Mouse (Mus musculus) neural tube, embryonic 13.5 days (tissue): ENCODE data around the gene Lmntd1. TPM values are rescaled to one million over a fixed set of nuclear protein-coding genes. Genes with fewer than 3 reads are reported as not detected.

ENCODE experiments used
- ATAC-seq: fragments of 200-750 bp; cut with Nextera tagmentation; 2 replicates; pipeline ENCODE4 v1.8.0; 2017; ENCODE audit warnings: low read depth, mild to moderate bottlenecking, moderate TSS enrichment, moderate library complexity
- H3K27ac ChIP-seq: fragments of 300-500 bp; sonication (generic); replicated peaks from 2 replicates; pipeline ENCODE4 v1.5.1; 2015; ENCODE audit warnings: moderate library complexity, mild to moderate bottlenecking, inconsistent platforms
- H3K27me3 ChIP-seq: fragments of 300-500 bp; sonication (generic); 2 replicates; pipeline ENCODE4 v1.6.1; 2015; ENCODE audit warnings: mild to moderate bottlenecking, inconsistent platforms
- H3K36me3 ChIP-seq: fragments of 300-500 bp; sonication (generic); 2 replicates; pipeline ENCODE4 v1.6.1; 2015; ENCODE audit warnings: mild to moderate bottlenecking, inconsistent platforms
- H3K4me1 ChIP-seq: fragments of 300-500 bp; sonication (generic); replicated peaks from 2 replicates; pipeline ENCODE4 v1.6.1; 2015; ENCODE audit warnings: inconsistent platforms
- H3K4me2 ChIP-seq: fragments of 300-500 bp; sonication (generic); 2 replicates; pipeline ENCODE4 v1.6.1; 2015; ENCODE audit warnings: inconsistent platforms, mild to moderate bottlenecking, moderate library complexity
- H3K4me3 ChIP-seq: fragments of 300-500 bp; sonication (generic); 2 replicates; pipeline ENCODE4 v1.5.1; 2015; ENCODE audit warnings: mild to moderate bottlenecking, inconsistent platforms
- H3K9ac ChIP-seq: fragments of 300-500 bp; sonication (generic); 2 replicates; pipeline ENCODE4 v1.6.1; 2015; ENCODE audit warnings: moderate library complexity, mild to moderate bottlenecking, inconsistent platforms
- H3K9me3 ChIP-seq: fragments of 300-500 bp; sonication (generic); 2 replicates; pipeline ENCODE4 v1.6.1; 2016; ENCODE audit warnings: inconsistent platforms
- WGBS: fragments of 180-500 bp; shearing (Covaris S2); methylation state at CpG from one replicate; pipeline ENCODE4 v1.1.7; 2015; 5-methylcytosine and 5-hydroxymethylcytosine counted together
- polyA plus RNA-seq: library from polyadenylated mRNA; unstranded; fragments of >200 nt; fragmentation: Nextera tagmentation; extraction: Ambion mirVana; gene quantifications from 2 replicates; pipeline ENCODE4 v1.2.1, GENCODE M21; 2015

Lmntd1 gene
- polyA plus RNA-seq, 1 experiment from 2014 or later: 1.2 TPM

- Histone ChIP-seq H3K36me3 (no peaks in the 10 kb centered on the region), H3K4me2 (no peak overlapping the region), H3K4me3 (no peak overlapping the region), H3K9ac (no peak overlapping the region), H3K27ac (no peak overlapping the region), H3K9me3 (no peaks in the 10 kb centered on the region), H3K4me1 (peaks cover under 1% of the 10 kb centered on the region; the same call in 1 of the 2 replicates), H3K27me3 (no peaks in the 10 kb centered on the region)
- 68% methylated on average over 11 of the region's 11 CpGs for WGBS
- no peak for ATAC-seq
Observed at GRCm38 (mm10) chr6:145598794-145599555, 15.1 kb downstream of the Lmntd1 start.

- H3K9me3 ChIP-seq: no peaks in the 10 kb centered on the region
- 79% methylated on average over 4 of the region's 4 CpGs for WGBS
- H3K27me3 ChIP-seq: no peaks in the 10 kb centered on the region
- peaks cover 19% of the 10 kb centered on the region for H3K4me1 ChIP-seq
- no peak overlapping the region for H3K27ac ChIP-seq
- ATAC-seq: no peak
- H3K36me3 ChIP-seq: no peaks in the 10 kb centered on the region
- no peak overlapping the region for H3K4me3 ChIP-seq
- no peak overlapping the region for H3K4me2 ChIP-seq
- H3K9ac ChIP-seq: no peak overlapping the region
Observed at GRCm38 (mm10) chr6:145595905-145596304, 18.2 kb downstream of the Lmntd1 start.

GRCm38 (mm10) chr6:145593991-145594390 is 20.1 kb downstream of the Lmntd1 start:
- no peaks in the 10 kb centered on the region for H3K9me3 ChIP-seq
- no peak for ATAC-seq
- H3K4me1 ChIP-seq: peaks cover 24% of the 10 kb centered on the region
- WGBS: 55% methylated on average over 7 of the region's 7 CpGs
- no peak overlapping the region for H3K27ac ChIP-seq
- no peaks in the 10 kb centered on the region for H3K27me3 ChIP-seq
- no peaks in the 10 kb centered on the region for H3K36me3 ChIP-seq
- no peak overlapping the region for H3K9ac ChIP-seq
- no peak overlapping the region for H3K4me3 ChIP-seq
- H3K4me2 ChIP-seq: no peak overlapping the region

- WGBS: 32% methylated on average over 8 of the region's 8 CpGs
- H3K27ac ChIP-seq: peak overlapping the region; percentile 56
- H3K27me3 ChIP-seq: no peaks in the 10 kb centered on the region
- 0 out of 2 replicates have a peak overlapping the region, but pooled peaks have one; percentile 4 for H3K4me2 ChIP-seq
- ATAC-seq: no peak
- no peak overlapping the region for H3K9ac ChIP-seq
- peaks cover 24% of the 10 kb centered on the region for H3K4me1 ChIP-seq
- no peak overlapping the region for H3K4me3 ChIP-seq
- H3K36me3 ChIP-seq: no peaks in the 10 kb centered on the region
- H3K9me3 ChIP-seq: no peaks in the 10 kb centered on the region
Observed at GRCm38 (mm10) chr6:145592531-145592998, 21.6 kb downstream of the Lmntd1 start.

- H3K27me3 ChIP-seq: no peaks in the 10 kb centered on the region
- H3K9ac ChIP-seq: no peak overlapping the region
- no peak overlapping the region for H3K4me3 ChIP-seq
- 66% methylated on average over 6 of the region's 6 CpGs for WGBS
- H3K27ac ChIP-seq: peak overlapping the region; percentile 56
- no peaks in the 10 kb centered on the region for H3K36me3 ChIP-seq
- H3K4me2 ChIP-seq: no peak overlapping the region
- H3K9me3 ChIP-seq: no peaks in the 10 kb centered on the region
- no peak for ATAC-seq
- H3K4me1 ChIP-seq: peaks cover 24% of the 10 kb centered on the region
Observed at GRCm38 (mm10) chr6:145592036-145592435, 22.1 kb downstream of the Lmntd1 start.

DNA sequence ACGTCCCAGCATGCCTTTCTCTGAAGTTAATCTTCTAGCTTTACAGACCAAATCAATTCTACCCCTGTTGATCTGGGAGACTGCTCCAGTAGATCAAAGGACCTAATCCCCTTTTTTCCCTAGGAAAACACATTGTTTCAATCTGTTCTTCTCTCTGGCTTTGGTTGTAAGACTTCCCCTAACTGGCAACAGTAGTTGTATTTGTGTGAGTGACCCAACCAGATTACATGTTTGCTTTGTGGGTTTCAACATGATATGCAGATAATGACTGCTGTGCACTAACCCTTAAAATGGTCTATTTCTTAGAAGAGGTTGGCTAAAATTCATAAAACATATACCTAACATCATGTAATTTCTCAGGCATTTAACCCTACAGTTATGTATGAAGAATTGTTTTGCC is 22.5 kb downstream of the Lmntd1 start:
- Histone ChIP-seq H3K36me3 (no peaks in the 10 kb centered on the region), H3K9ac (no peak overlapping the region), H3K27me3 (no peaks in the 10 kb centered on the region), H3K4me1 (peaks cover 24% of the 10 kb centered on the region), H3K9me3 (no peaks in the 10 kb centered on the region), H3K27ac (no peak overlapping the region), H3K4me2 (no peak overlapping the region), H3K4me3 (no peak overlapping the region)
- WGBS: 88% methylated on average over 1 of the region's 1 CpGs
- ATAC-seq: no peak

- Histone ChIP-seq H3K9me3 (no peaks in the 10 kb centered on the region), H3K27ac (no peak overlapping the region; the same call in 1 of the 2 replicates), H3K9ac (no peak overlapping the region), H3K4me1 (peaks cover 26% of the 10 kb centered on the region), H3K4me2 (no peak overlapping the region), H3K27me3 (no peaks in the 10 kb centered on the region), H3K4me3 (no peak overlapping the region), H3K36me3 (no peaks in the 10 kb centered on the region)
- ATAC-seq: no peak
- WGBS: 67% methylated on average over 11 of the region's 11 CpGs
Observed at GRCm38 (mm10) chr6:145590501-145591293, 23.4 kb downstream of the Lmntd1 start.

- Histone ChIP-seq H3K27me3 (no peaks in the 10 kb centered on the region), H3K4me2 (0 out of 2 replicates have a peak overlapping the region, but pooled peaks have one; percentile 4), H3K4me3 (no peak overlapping the region), H3K27ac (no peak overlapping the region), H3K9me3 (no peaks in the 10 kb centered on the region), H3K4me1 (0 out of 2 replicates have a peak, but pooled peaks cover 16% of the 10 kb centered on the region), H3K36me3 (no peaks in the 10 kb centered on the region), H3K9ac (no peak overlapping the region)
- 72% methylated on average over 21 of the region's 21 CpGs for WGBS
- ATAC-seq: no peak
Observed at GRCm38 (mm10) chr6:145585052-145585973, 28.8 kb downstream of the Lmntd1 start.

DNA sequence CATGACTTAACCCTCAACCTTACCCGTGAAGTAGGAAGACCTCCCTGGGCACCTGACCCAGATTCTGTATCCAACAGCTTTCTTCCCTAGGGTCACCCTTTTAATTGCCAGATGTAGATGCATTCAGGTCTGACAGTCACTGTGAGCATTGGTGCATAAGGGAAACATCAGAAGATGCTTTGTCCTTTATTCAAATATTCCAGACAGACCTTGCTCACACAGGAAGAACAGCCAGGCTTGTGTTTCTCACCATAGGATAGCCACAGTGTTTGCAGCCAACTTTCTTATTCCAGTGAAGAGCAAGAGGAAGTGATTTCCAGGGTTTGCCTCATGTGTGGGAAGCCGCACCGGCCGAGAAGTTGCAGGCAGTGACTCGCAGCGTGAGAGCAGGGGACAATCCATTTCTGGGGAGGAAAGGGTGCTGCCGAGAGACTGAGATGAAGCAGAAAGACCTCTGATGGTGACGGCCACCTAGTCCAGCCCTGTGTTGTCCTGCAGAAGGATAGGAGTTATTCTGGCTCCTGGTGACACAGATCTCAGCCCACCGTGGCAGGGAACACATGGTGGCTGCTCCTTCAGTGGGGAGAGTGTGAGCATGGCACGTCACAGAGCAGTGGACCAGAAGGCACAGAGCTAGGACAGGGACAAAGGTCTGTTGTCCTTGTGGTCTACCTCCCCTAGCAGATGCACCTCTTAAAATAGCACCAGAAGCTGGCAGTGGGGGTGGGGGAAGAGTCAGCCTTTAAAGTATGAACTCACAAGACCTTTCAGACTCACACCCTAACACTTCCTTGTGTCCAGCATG is 32.6 kb downstream of the Lmntd1 start:
- no peaks in the 10 kb centered on the region for H3K27me3 ChIP-seq
- 76% methylated on average over 10 of the region's 10 CpGs for WGBS

DNA sequence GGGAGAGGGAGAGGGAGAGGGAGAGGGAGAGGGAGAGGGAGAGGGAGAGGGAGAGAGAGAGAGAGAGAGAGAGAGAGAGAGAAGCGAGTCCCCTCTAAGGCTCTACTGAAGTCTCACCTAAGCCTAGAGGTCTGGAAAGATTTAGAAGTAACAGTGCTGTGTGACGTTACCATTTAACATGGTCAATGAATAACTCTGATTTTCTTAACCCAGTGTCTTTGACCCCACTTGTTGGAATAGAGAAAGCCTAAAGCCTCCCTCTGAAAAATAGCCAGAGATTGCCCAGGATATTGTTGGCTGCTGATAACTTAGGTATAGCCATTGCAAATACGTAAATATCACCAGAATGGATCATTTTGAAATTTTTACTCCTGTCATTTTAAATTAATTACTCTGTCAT is 34.4 kb downstream of the Lmntd1 start:
- no peak for ATAC-seq
- H3K9ac ChIP-seq: no peak overlapping the region
- no peaks in the 10 kb centered on the region for H3K36me3 ChIP-seq
- H3K9me3 ChIP-seq: no peaks in the 10 kb centered on the region
- H3K4me1 ChIP-seq: peaks cover 22% of the 10 kb centered on the region; the same call in 1 of the 2 replicates
- no peaks in the 10 kb centered on the region for H3K27me3 ChIP-seq
- no peak overlapping the region for H3K4me2 ChIP-seq
- WGBS: 80% methylated on average over 3 of the region's 3 CpGs
- no peak overlapping the region for H3K27ac ChIP-seq
- H3K4me3 ChIP-seq: no peak overlapping the region

More for the DNA sequence above, 32.6 kb downstream of the Lmntd1 start:
- Histone ChIP-seq H3K27ac (no peak overlapping the region), H3K9me3 (no peaks in the 10 kb centered on the region), H3K9ac (no peak overlapping the region), H3K4me2 (no peak overlapping the region), H3K36me3 (no peaks in the 10 kb centered on the region), H3K4me3 (no peak overlapping the region), H3K4me1 (peaks cover 30% of the 10 kb centered on the region; the same call in 1 of the 2 replicates)
- no peak for ATAC-seq
